Mouse (Mus musculus) kidney, adult 2 months (tissue): ENCODE measurements around the gene Anks1.

Source experiments
- CTCF ChIP-seq: fragments of 200-500 bp; conservative IDR thresholded peaks from 2 replicates; pipeline ENCODE4 v1.5.1; 2011; ENCODE audit warnings: low read depth, mild to moderate bottlenecking, control low read depth, low read length, moderate library complexity, mixed read lengths; ENCODE audit not compliant: insufficient read depth, insufficient read length
- POLR2A ChIP-seq: fragments of 200-500 bp; IDR thresholded peaks from one replicate; pipeline ENCODE4 v1.6.1; 2011; ENCODE audit warnings: low read depth, low read length, control low read depth

DNA sequence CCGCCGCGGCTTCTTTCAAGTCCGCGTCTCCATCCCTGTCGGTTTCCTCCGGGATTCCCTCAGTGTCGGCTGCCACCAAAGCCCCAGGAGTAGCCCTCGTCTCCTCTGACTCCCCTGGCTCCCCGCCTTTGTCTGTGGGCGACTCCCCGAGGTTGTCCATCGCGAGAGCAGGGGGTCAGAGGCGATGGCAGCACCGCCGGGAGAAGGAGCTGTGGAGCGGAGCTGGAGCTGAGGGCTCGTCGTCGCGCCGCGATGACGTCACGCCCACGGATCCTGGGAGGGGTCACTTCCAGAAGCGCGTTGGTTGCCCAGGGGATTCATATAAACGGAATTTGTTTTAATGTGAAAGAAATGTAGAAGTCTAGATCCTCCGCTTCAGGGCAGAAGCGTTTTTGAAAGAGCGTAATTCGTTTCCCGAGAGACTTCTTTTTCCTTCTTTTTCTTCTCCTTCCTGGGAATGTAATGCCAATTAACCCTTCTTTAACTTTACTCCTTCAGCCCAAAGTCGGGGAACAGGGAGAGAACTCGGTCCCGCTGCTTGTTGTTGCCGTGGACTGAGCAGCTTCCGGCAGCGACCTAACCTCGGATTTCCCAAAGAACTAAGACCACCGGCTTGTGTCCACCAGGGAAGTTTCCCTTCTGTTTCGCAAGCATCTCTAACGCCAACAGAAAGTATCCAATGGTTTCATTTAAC, 1.4 kb upstream of the Anks1 start:
- TF ChIP-seq CTCF (peak; percentile 40), POLR2A (no peak)
